Mouse (Mus musculus): ENCODE data around the gene Rhag. TPM values are rescaled to one million over a fixed set of nuclear protein-coding genes. Genes with fewer than 3 reads are reported as not detected.

Rhag gene
- polyA plus RNA-seq (2016; fragmentation: Nextera tagmentation; extraction: Ambion mirVana), result 9.7 and 14.1 TPM in 2 replicates

GRCm38 (mm10) chr17:40810934-40811333 is at the start of gene Rhag:
TSS of gene Rhag (plus strand) at chr17:40811126.
- WGBS, result 46% methylated on average over 1 of the region's 1 CpGs
- H3K9ac ChIP-seq, result no peak within 1 kb of the TSS
- no peaks in the 10 kb centered on the region for H3K4me1 ChIP-seq (replicated peaks)

GRCm38 (mm10) chr17:40763662-40764061 is 47.3 kb upstream of the Rhag start:
- Histone ChIP-seq H3K9me3 (replicated peaks) (no peaks in the 10 kb centered on the region), H3K4me2 (no peak overlapping the region), H3K4me3 (no peak overlapping the region), H3K9ac (no peak overlapping the region), H3K4me1 (replicated peaks) (no peaks in the 10 kb centered on the region), H3K27ac (ENCODE audit: poor library complexity, severe bottlenecking) (no peak overlapping the region), H3K36me3 (no peaks in the 10 kb centered on the region), H3K27me3 (replicated peaks) (no peaks in the 10 kb centered on the region)
- no peak for ATAC-seq (ENCODE audit: insufficient number of reproducible peaks, low FRiP score)
- WGBS, result 61% methylated on average over 4 of the region's 4 CpGs

More at GRCm38 (mm10) chr17:40810934-40811333, at the start of gene Rhag:
- no peaks in the 10 kb centered on the region for H3K9me3 ChIP-seq (replicated peaks)
- H3K4me2 ChIP-seq, result no peak within 1 kb of the TSS
- peak; percentile 75 for ATAC-seq (ENCODE audit: insufficient number of reproducible peaks, low FRiP score)
- H3K36me3 ChIP-seq, result no peaks in the 10 kb centered on the region
- H3K4me3 ChIP-seq, result no peak within 1 kb of the TSS
- H3K27me3 ChIP-seq (replicated peaks), result no peaks in the 10 kb centered on the region
- H3K27ac ChIP-seq (ENCODE audit: poor library complexity, severe bottlenecking), result no peak within 1 kb of the TSS

GRCm38 (mm10) chr17:40767120-40767519 is 43.8 kb upstream of the Rhag start:
- ATAC-seq (ENCODE audit: insufficient number of reproducible peaks, low FRiP score), result no peak
- Histone ChIP-seq H3K9me3 (replicated peaks) (no peaks in the 10 kb centered on the region), H3K36me3 (no peaks in the 10 kb centered on the region), H3K9ac (no peak overlapping the region), H3K4me2 (no peak overlapping the region), H3K27ac (ENCODE audit: poor library complexity, severe bottlenecking) (no peak overlapping the region), H3K27me3 (replicated peaks) (no peaks in the 10 kb centered on the region), H3K4me1 (replicated peaks) (no peaks in the 10 kb centered on the region), H3K4me3 (no peak overlapping the region)
- WGBS, result 65% methylated on average over 1 of the region's 1 CpGs

GRCm38 (mm10) chr17:40789877-40790276 is 21.0 kb upstream of the Rhag start:
- H3K4me3 ChIP-seq, result no peak overlapping the region

GRCm38 (mm10) chr17:40793921-40794854 is 16.7 kb upstream of the Rhag start:
- Histone ChIP-seq H3K27me3 (replicated peaks) (no peaks in the 10 kb centered on the region), H3K9ac (no peak overlapping the region), H3K27ac (ENCODE audit: poor library complexity, severe bottlenecking) (no peak overlapping the region), H3K36me3 (no peaks in the 10 kb centered on the region), H3K4me3 (no peak overlapping the region), H3K4me1 (replicated peaks) (no peaks in the 10 kb centered on the region), H3K9me3 (replicated peaks) (no peaks in the 10 kb centered on the region), H3K4me2 (no peak overlapping the region)
- ATAC-seq (ENCODE audit: insufficient number of reproducible peaks, low FRiP score), result peak; percentile 51; the same call in 1 of the 2 replicates
- 48% methylated on average over 20 of the region's 20 CpGs for WGBS

More at GRCm38 (mm10) chr17:40789877-40790276, 21.0 kb upstream of the Rhag start:
- no peak for ATAC-seq (ENCODE audit: insufficient number of reproducible peaks, low FRiP score)
- no peak overlapping the region for H3K4me2 ChIP-seq
- no peaks in the 10 kb centered on the region for H3K9me3 ChIP-seq (replicated peaks)
- H3K4me1 ChIP-seq (replicated peaks), result no peaks in the 10 kb centered on the region
- H3K9ac ChIP-seq, result no peak overlapping the region
- no peaks in the 10 kb centered on the region for H3K27me3 ChIP-seq (replicated peaks)
- H3K36me3 ChIP-seq, result no peaks in the 10 kb centered on the region
- H3K27ac ChIP-seq (ENCODE audit: poor library complexity, severe bottlenecking), result no peak overlapping the region

- Histone ChIP-seq H3K36me3 (no peaks in the 10 kb centered on the region), H3K4me1 (replicated peaks) (no peaks in the 10 kb centered on the region), H3K9me3 (replicated peaks) (no peaks in the 10 kb centered on the region), H3K4me2 (no peak overlapping the region), H3K27ac (ENCODE audit: poor library complexity, severe bottlenecking) (no peak overlapping the region), H3K27me3 (replicated peaks) (no peaks in the 10 kb centered on the region), H3K9ac (no peak overlapping the region), H3K4me3 (no peak overlapping the region)
- WGBS, result 85% methylated on average over 3 of the region's 3 CpGs
- no peak for ATAC-seq (ENCODE audit: insufficient number of reproducible peaks, low FRiP score)
Measured at GRCm38 (mm10) chr17:40802707-40803340, 8.1 kb upstream of the Rhag start.

GRCm38 (mm10) chr17:40806550-40806949 is 4.4 kb upstream of the Rhag start:
- H3K36me3 ChIP-seq, result no peaks in the 10 kb centered on the region
- H3K4me1 ChIP-seq (replicated peaks), result no peaks in the 10 kb centered on the region
- no peak overlapping the region for H3K4me3 ChIP-seq
- H3K27ac ChIP-seq (ENCODE audit: poor library complexity, severe bottlenecking), result no peak overlapping the region
- H3K9ac ChIP-seq, result no peak overlapping the region
- 12% methylated on average over 3 of the region's 3 CpGs for WGBS
- peak; percentile 96 for ATAC-seq (ENCODE audit: insufficient number of reproducible peaks, low FRiP score)
- no peaks in the 10 kb centered on the region for H3K27me3 ChIP-seq (replicated peaks)
- H3K9me3 ChIP-seq (replicated peaks), result no peaks in the 10 kb centered on the region
- H3K4me2 ChIP-seq, result no peak overlapping the region

- Histone ChIP-seq H3K27me3 (replicated peaks) (no peaks in the 10 kb centered on the region), H3K4me3 (no peak within 1 kb of the TSS), H3K4me1 (replicated peaks) (no peaks in the 10 kb centered on the region), H3K4me2 (no peak within 1 kb of the TSS), H3K36me3 (no peaks in the 10 kb centered on the region), H3K9ac (no peak within 1 kb of the TSS), H3K9me3 (replicated peaks) (no peaks in the 10 kb centered on the region), H3K27ac (ENCODE audit: poor library complexity, severe bottlenecking) (no peak within 1 kb of the TSS)
- WGBS, result 63% methylated on average over 2 of the region's 2 CpGs
- ATAC-seq (ENCODE audit: insufficient number of reproducible peaks, low FRiP score), result no peak
Measured at GRCm38 (mm10) chr17:40806953-40807572, 3.9 kb upstream of the Rhag start, which contains the start of gene Crisp2. TSS of gene Crisp2 (minus strand) at chr17:40807003.

GRCm38 (mm10) chr17:40808071-40808470 is 2.9 kb upstream of the Rhag start:
- H3K4me1 ChIP-seq (replicated peaks), result no peaks in the 10 kb centered on the region
- no peak overlapping the region for H3K4me3 ChIP-seq
- no peak overlapping the region for H3K4me2 ChIP-seq
- no peak for ATAC-seq (ENCODE audit: insufficient number of reproducible peaks, low FRiP score)
- H3K27me3 ChIP-seq (replicated peaks), result no peaks in the 10 kb centered on the region
- no peaks in the 10 kb centered on the region for H3K9me3 ChIP-seq (replicated peaks)
- no peaks in the 10 kb centered on the region for H3K36me3 ChIP-seq
- no peak overlapping the region for H3K27ac ChIP-seq (ENCODE audit: poor library complexity, severe bottlenecking)
- no peak overlapping the region for H3K9ac ChIP-seq

GRCm38 (mm10) chr17:40811560-40811959 is 634 bp downstream of the Rhag start:
- H3K9ac ChIP-seq, result no peak overlapping the region
- no peak for ATAC-seq (ENCODE audit: insufficient number of reproducible peaks, low FRiP score)

GRCm38 (mm10) chr17:40812259-40812658 is 1.3 kb downstream of the Rhag start:
- Histone ChIP-seq H3K9ac (no peak overlapping the region), H3K36me3 (no peaks in the 10 kb centered on the region), H3K27me3 (replicated peaks) (no peaks in the 10 kb centered on the region), H3K27ac (ENCODE audit: poor library complexity, severe bottlenecking) (no peak overlapping the region), H3K4me3 (no peak overlapping the region), H3K4me1 (replicated peaks) (no peaks in the 10 kb centered on the region), H3K9me3 (replicated peaks) (no peaks in the 10 kb centered on the region), H3K4me2 (no peak overlapping the region)
- ATAC-seq (ENCODE audit: insufficient number of reproducible peaks, low FRiP score), result peak; percentile 71; the same call in 1 of the 2 replicates
- 59% methylated on average over 2 of the region's 2 CpGs for WGBS

More at GRCm38 (mm10) chr17:40811560-40811959, 634 bp downstream of the Rhag start:
- no peak overlapping the region for H3K27ac ChIP-seq (ENCODE audit: poor library complexity, severe bottlenecking)
- H3K4me1 ChIP-seq (replicated peaks), result no peaks in the 10 kb centered on the region
- H3K36me3 ChIP-seq, result no peaks in the 10 kb centered on the region
- H3K9me3 ChIP-seq (replicated peaks), result no peaks in the 10 kb centered on the region
- no peaks in the 10 kb centered on the region for H3K27me3 ChIP-seq (replicated peaks)
- 80% methylated on average over 1 of the region's 1 CpGs for WGBS
- H3K4me2 ChIP-seq, result no peak overlapping the region
- no peak overlapping the region for H3K4me3 ChIP-seq

All from heart, embryonic 12.5 days (tissue).